Mouse (Mus musculus): ENCODE measurements around the gene Slc25a13. TPM values are rescaled to one million over a fixed set of nuclear protein-coding genes. Genes with fewer than 3 reads are reported as not detected.
A peak's percentile ranks its signal among the peaks of the same experiment; 100 is the strongest.

Gene Slc25a13
- polyA plus RNA-seq, 1 experiment from 2014 or later = 52.8 TPM

GRCm38 (mm10) chr6:6015616-6016015, 201.4 kb downstream of the Slc25a13 start:
- Histone ChIP-seq H3K9me3 (replicated peaks) (no peaks in the 10 kb centered on the region), H3K27me3 (ENCODE audit: low read depth, poor library complexity, severe bottlenecking) (no peaks in the 10 kb centered on the region), H3K27ac (no peak overlapping the region), H3K4me1 (peaks cover 28% of the 10 kb centered on the region), H3K36me3 (no peaks in the 10 kb centered on the region), H3K4me3 (no peak overlapping the region)
- 56% methylated on average over 15 of the region's 15 CpGs for WGBS
- no peak for DNase-seq (ENCODE audit: low spot score)

DNA sequence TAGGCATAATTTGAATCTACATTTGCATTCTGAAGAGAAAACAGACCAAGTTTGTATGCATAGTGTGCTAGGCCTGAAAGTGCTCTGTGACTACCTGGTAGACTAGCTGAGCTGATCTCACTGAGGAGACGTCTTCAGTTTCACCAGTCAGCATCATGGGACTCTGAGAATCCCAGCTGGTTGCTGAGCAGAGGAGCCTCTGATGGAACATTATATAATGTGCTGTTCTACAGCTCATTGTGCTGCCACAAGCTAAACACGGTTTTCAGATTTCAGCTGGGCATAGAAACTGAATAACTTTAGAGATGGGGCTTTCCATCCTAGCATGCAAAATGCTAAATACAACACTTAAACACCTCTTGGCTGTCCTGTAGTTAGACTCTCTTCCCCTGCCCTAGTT, 205.6 kb downstream of the Slc25a13 start:
- Histone ChIP-seq H3K27me3 (ENCODE audit: low read depth, poor library complexity, severe bottlenecking) (no peaks in the 10 kb centered on the region), H3K4me1 (peaks cover 11% of the 10 kb centered on the region), H3K36me3 (no peaks in the 10 kb centered on the region), H3K27ac (no peak overlapping the region), H3K4me3 (no peak overlapping the region), H3K9me3 (replicated peaks) (no peaks in the 10 kb centered on the region)
- 84% methylated on average over 2 of the region's 2 CpGs for WGBS
- no peak for DNase-seq (ENCODE audit: low spot score)

GRCm38 (mm10) chr6:6005762-6006431, 211.1 kb downstream of the Slc25a13 start:
- peak overlapping the region; percentile 85 for H3K27ac ChIP-seq
- peaks cover 16% of the 10 kb centered on the region for H3K4me1 ChIP-seq
- peak overlapping the region; percentile 56 for H3K4me3 ChIP-seq
- peak; percentile 92 for DNase-seq (ENCODE audit: low spot score)
- no peaks in the 10 kb centered on the region for H3K9me3 ChIP-seq (replicated peaks)
- WGBS = 3% methylated on average over 42 of the region's 42 CpGs
- no peaks in the 10 kb centered on the region for H3K36me3 ChIP-seq
- no peaks in the 10 kb centered on the region for H3K27me3 ChIP-seq (ENCODE audit: low read depth, poor library complexity, severe bottlenecking)

DNA sequence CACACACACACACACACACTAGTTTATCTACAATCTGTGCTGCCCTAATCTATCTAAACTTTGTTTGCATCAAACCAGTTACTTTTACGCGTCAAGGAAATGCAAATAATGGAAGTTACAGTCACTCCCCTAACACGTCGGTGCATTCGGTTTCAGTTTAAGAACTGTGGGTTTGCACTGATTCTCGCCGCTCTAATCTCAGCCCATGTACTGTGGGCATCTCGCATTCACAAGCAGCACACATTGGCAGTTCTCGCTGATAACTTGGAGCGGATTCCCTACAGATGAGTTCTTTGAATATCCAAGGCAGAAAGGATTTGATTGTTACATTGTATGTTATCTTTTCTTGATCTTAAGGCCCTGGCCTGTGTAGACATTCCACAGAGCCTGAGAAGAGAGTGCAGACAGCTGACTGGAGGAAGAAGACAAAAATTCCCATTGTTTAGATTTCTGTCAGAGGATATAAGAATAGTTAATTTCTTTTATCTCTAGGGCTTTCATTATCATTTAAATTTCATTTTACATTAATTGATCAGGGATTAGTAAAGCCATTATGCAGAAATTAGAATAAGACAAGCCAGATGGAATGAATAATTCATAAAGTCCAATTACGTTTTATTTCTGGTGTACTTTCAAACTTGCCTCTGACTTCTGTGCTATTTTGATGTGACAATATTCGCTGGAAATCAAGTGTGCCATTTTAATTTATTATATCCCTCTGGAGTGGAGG, 212.1 kb downstream of the Slc25a13 start:
- no peak for DNase-seq (ENCODE audit: low spot score)
- Histone ChIP-seq H3K27me3 (ENCODE audit: low read depth, poor library complexity, severe bottlenecking) (no peaks in the 10 kb centered on the region), H3K27ac (peak overlapping the region; percentile 85), H3K4me3 (no peak overlapping the region), H3K9me3 (replicated peaks) (no peaks in the 10 kb centered on the region), H3K4me1 (peaks cover 16% of the 10 kb centered on the region), H3K36me3 (no peaks in the 10 kb centered on the region)
- 68% methylated on average over 12 of the region's 12 CpGs for WGBS

GRCm38 (mm10) chr6:6002061-6002460, 214.9 kb downstream of the Slc25a13 start:
- Histone ChIP-seq H3K27ac (no peak overlapping the region), H3K36me3 (no peaks in the 10 kb centered on the region), H3K4me3 (no peak overlapping the region), H3K9me3 (replicated peaks) (no peaks in the 10 kb centered on the region), H3K4me1 (peaks cover 21% of the 10 kb centered on the region), H3K27me3 (ENCODE audit: low read depth, poor library complexity, severe bottlenecking) (no peaks in the 10 kb centered on the region)
- no peak for DNase-seq (ENCODE audit: low spot score)
- 90% methylated on average over 3 of the region's 3 CpGs for WGBS

- 91% methylated on average over 6 of the region's 6 CpGs for WGBS
Observed at GRCm38 (mm10) chr6:5997535-5997934, 219.4 kb downstream of the Slc25a13 start.

GRCm38 (mm10) chr6:5993056-5993455, 223.9 kb downstream of the Slc25a13 start:
- Histone ChIP-seq H3K36me3 (no peaks in the 10 kb centered on the region), H3K4me1 (peaks cover 25% of the 10 kb centered on the region), H3K9me3 (replicated peaks) (no peaks in the 10 kb centered on the region), H3K27ac (no peak overlapping the region; the same call in 1 of the 2 replicates), H3K27me3 (ENCODE audit: low read depth, poor library complexity, severe bottlenecking) (no peaks in the 10 kb centered on the region), H3K4me3 (no peak overlapping the region)
- 67% methylated on average over 7 of the region's 7 CpGs for WGBS
- DNase-seq (ENCODE audit: low spot score) = no peak

More at GRCm38 (mm10) chr6:5997535-5997934, 219.4 kb downstream of the Slc25a13 start:
- DNase-seq (ENCODE audit: low spot score) = no peak
- no peaks in the 10 kb centered on the region for H3K27me3 ChIP-seq (ENCODE audit: low read depth, poor library complexity, severe bottlenecking)
- H3K4me3 ChIP-seq = no peak overlapping the region
- no peaks in the 10 kb centered on the region for H3K9me3 ChIP-seq (replicated peaks)
- no peaks in the 10 kb centered on the region for H3K36me3 ChIP-seq
- no peak overlapping the region for H3K27ac ChIP-seq
- H3K4me1 ChIP-seq = peaks cover 12% of the 10 kb centered on the region

- Histone ChIP-seq H3K27ac (peak overlapping the region; percentile 59), H3K9me3 (replicated peaks) (no peaks in the 10 kb centered on the region), H3K4me3 (no peak overlapping the region), H3K36me3 (no peaks in the 10 kb centered on the region), H3K27me3 (ENCODE audit: low read depth, poor library complexity, severe bottlenecking) (no peaks in the 10 kb centered on the region), H3K4me1 (peaks cover 20% of the 10 kb centered on the region)
- peak; percentile 41 for DNase-seq (ENCODE audit: low spot score)
- WGBS = 59% methylated on average over 25 of the region's 25 CpGs
Observed at GRCm38 (mm10) chr6:5991817-5992755, 224.9 kb downstream of the Slc25a13 start.

DNA sequence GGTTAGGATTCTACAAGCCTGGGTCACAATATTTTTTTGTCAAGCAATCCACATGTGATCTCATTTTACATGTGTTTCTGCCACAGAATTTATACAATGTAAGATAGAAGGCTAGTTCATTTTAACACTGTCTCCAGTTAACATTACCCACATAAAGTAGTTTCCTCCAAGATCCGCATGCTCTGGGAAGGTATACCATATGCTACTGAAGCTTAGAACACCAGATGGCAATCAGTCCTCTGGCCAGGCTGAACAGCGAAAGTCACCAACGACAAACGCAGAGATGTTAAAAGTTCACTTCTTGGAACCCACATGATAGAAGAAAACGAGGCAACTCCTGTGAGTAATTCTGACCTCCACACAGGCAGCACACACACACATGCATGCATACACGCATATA, 225.7 kb downstream of the Slc25a13 start:
- no peak for DNase-seq (ENCODE audit: low spot score)
- 78% methylated on average over 6 of the region's 6 CpGs for WGBS
- H3K27me3 ChIP-seq (ENCODE audit: low read depth, poor library complexity, severe bottlenecking) = no peaks in the 10 kb centered on the region
- H3K9me3 ChIP-seq (replicated peaks) = no peaks in the 10 kb centered on the region
- H3K4me3 ChIP-seq = no peak overlapping the region
- H3K27ac ChIP-seq = no peak overlapping the region
- no peaks in the 10 kb centered on the region for H3K36me3 ChIP-seq
- peaks cover 20% of the 10 kb centered on the region for H3K4me1 ChIP-seq
